Mouse (Mus musculus): ENCODE results near the gene Otoa.

GRCm38 (mm10) chr7:121053071-121053470 lies 28.4 kb upstream of the Otoa start:
- TF ChIP-seq CTCF (IDR thresholded peaks at IDR 0.05; ENCODE audit: extremely low read depth, insufficient read depth, insufficient read length, insufficient replicate concordance) (no peak), POLR2A (IDR thresholded peaks at IDR 0.05; ENCODE audit: low read depth, low read length) (no peak)

All from spleen, adult 2 months (tissue).